In genomic region chr13:23431351-23431771, GRCm38 (mm10) we compare ENCODE assay signal across 1 mouse cellular context.
TF ChIP-seq lines count a peak whose summit lies in the region.

No protein-coding gene starts in this region.

TF ChIP-seq in CH12.LX, 34 proteins besides CTCF, POLR2A, EP300 and RAD21:
- TF ChIP-seq NRF1 (IDR thresholded peaks at IDR 0.05; ENCODE audit: low read depth, low read length), result no peak
- no peak for TF ChIP-seq ZMIZ1 (IDR thresholded peaks at IDR 0.05; ENCODE audit: low read depth, low read length)
- no peak for TF ChIP-seq E2F4 (IDR thresholded peaks at IDR 0.05; ENCODE audit: insufficient replicate concordance, low read depth, low read length)
- peak; percentile 99 for TF ChIP-seq TBP (conservative IDR thresholded peaks at IDR 0.05; ENCODE audit: low read depth, low read length)
- TF ChIP-seq CHD1 (IDR thresholded peaks at IDR 0.05; ENCODE audit: low read depth, low read length), result no peak
- TF ChIP-seq BHLHE40 (IDR thresholded peaks at IDR 0.05; ENCODE audit: low read depth, low read length), result no peak
- no peak for TF ChIP-seq ETS1 (conservative IDR thresholded peaks at IDR 0.05; ENCODE audit: low read depth, low read length)
- TF ChIP-seq HCFC1 (IDR thresholded peaks at IDR 0.05; ENCODE audit: low read depth, low read length), result no peak
- TF ChIP-seq JUN (IDR thresholded peaks at IDR 0.05; ENCODE audit: insufficient read depth, low read depth, low read length), result no peak
